Mouse (Mus musculus): ENCODE measurements at regions not wholly inside any gene's neighbourhood (a gene's known extent, or its start where the extent isn't known, plus 50 kb on each side); places are given as distances from the start of the nearest gene placed in this dataset.
A peak's percentile ranks its signal among the peaks of the same experiment; 100 is the strongest.
"Not testable (repeated sequence)": the region's sequence is repeated elsewhere in the genome, so short reads cannot be mapped to it uniquely, and the experiment has no call there.

DNA sequence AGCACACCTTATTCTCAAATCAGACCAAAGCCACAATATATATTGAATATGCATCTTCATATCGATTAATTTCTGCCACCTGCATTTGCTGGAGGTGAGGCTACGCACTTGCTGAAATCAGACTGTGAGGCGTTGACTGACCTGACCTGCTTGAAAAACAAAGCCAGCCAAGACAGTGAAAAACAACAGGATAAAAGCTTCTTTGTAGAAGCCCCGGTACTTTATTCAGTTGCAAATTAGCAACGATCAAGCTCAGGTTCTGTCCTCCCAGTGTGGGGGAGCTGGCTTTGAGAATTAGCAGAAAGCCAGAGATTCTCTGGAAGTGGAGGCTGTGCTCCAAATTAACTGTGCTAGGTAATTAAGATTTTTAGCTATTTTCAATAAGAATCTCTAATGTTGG, 100.6 kb downstream of the Vmn2r79 start:
- DNase-seq (ENCODE audit: low spot score), result no peak

DNA sequence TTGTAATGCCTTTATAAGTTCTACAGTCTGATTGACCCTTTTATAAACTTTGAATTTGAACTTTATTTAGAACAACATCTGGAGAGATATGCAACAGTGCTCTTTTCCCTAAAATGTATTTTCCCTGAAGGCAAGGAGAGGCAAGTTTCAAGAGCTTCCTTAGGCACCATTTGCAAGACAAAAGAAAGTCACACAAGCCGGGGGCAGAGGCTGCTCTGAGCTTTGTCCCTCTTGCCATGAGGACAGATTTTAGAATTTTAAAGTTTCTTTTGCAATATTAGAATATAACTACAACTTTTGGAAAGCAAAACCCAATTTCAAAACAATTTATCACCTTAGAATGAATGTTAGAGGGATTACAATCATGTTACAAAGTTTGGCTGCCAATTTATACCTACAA, 103.7 kb downstream of the Vmn2r79 start:
- DNase-seq (ENCODE audit: low spot score), result not testable (repeated sequence)

DNA sequence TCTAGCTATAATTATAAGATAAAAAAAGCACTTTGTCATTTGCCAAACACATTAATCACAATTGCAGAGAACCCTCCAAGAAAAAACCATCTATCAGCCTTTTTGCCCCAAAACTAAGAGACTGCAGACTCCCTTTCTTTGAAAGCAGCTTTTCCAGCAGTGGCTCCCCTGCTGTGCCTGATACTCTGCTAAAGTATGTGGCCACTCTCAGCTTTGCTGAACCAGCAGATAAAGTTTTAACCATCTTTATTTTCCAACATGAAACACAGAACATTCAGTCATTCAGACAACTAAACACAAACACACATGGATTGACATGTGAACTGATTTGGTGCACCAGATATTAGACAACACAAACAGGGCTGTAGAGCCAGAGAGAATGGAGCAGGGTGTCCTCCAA, 104.5 kb downstream of the Vmn2r79 start:
- DNase-seq (ENCODE audit: low spot score), result not testable (repeated sequence)

DNA sequence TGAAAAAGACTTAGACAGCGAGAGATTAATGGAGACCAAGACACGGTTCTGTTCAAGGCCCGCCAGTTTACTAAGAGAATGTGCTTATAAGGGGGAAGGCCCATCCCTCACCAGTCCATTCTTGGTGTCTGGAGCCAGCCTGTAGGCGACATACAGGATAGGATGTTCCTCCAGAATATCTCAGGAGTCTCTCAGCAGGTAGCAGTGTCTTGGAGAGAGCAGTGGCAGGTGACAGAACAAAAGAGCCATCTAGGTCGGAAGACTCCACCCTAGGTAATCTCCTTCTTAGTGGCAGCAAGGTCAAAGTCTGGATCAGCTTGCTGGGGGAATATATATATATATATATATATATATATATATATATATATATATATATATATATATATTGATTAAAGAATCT, 105.4 kb downstream of the Vmn2r79 start:
- not testable (repeated sequence) for DNase-seq (ENCODE audit: low spot score)

GRCm38 (mm10) chr7:87110312-87110984, 114.5 kb downstream of the Vmn2r79 start:
- peak; percentile 77 for DNase-seq (ENCODE audit: low spot score)

DNA sequence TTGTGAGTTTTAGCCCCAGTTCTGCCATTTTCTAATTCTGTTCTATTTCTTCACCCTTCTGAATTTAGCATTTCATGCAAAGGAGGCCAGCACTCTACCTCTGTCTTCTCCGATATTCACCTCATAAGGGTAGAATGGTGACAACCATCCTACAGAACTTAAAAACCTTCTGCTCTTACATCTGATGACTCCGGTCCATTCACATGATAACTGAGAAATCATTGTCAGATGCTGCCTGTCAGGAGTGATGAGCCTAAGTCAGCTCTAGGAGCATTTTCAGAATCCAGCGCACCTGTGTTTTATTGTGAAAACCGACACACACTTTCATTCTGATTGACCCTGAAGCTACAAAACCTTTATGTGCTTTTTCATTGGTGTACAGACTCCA, 115.1 kb downstream of the Vmn2r79 start:
- DNase-seq (ENCODE audit: low spot score), result peak; percentile 10

- peak; percentile 84 for DNase-seq (ENCODE audit: low spot score)
These were observed 117.7 kb downstream of the Vmn2r79 start for GRCm38 (mm10) chr7:87113654-87114053.

GRCm38 (mm10) chr7:87122516-87122915, 123.4 kb upstream of the Nox4 start:
- no peak for DNase-seq (ENCODE audit: low spot score)

- no peak for DNase-seq (ENCODE audit: low spot score)
These were observed 100.0 kb upstream of the Nox4 start for GRCm38 (mm10) chr7:87145896-87146295.

GRCm38 (mm10) chr7:87147703-87148102, 98.2 kb upstream of the Nox4 start:
- no peak for DNase-seq (ENCODE audit: low spot score)

DNA sequence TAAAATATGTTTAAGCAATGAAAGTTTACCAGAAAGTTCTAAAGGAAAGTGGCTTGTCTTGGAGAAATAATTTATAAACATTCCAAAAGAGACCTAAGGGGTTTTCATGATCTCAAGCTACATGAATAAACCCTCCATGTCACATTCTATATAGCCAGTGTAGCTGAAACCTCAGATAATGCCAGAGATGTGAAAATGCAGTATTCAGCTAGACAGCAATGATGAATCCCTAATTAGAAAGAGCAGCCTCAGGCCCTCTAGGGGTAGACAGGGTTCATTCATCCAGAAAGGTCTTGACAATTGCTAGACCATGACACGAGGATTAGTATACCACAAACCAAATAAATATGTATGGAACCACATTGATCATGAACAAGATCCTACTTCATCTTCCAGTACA, 97.2 kb upstream of the Nox4 start:
- no peak for DNase-seq (ENCODE audit: low spot score)

- no peak for DNase-seq (ENCODE audit: low spot score)
These were observed 94.9 kb upstream of the Nox4 start for GRCm38 (mm10) chr7:87150991-87151390.

- peak; percentile 25 for DNase-seq (ENCODE audit: low spot score)
These were observed 59.3 kb upstream of the Nox4 start for GRCm38 (mm10) chr7:87186443-87187153.

- DNase-seq (ENCODE audit: low spot score), result no peak
These were observed 50.2 kb upstream of the Nox4 start for GRCm38 (mm10) chr7:87195647-87196046.
